Mouse (Mus musculus) brain, adult 2 months (tissue): ENCODE data around the gene Tnrc6b.

Source experiments
- DNase-seq: peaks from one replicate; pipeline ENCODE4 v3.0.0; 2011; ENCODE audit warnings: low read depth, low spot score

Tnrc6b gene

DNA sequence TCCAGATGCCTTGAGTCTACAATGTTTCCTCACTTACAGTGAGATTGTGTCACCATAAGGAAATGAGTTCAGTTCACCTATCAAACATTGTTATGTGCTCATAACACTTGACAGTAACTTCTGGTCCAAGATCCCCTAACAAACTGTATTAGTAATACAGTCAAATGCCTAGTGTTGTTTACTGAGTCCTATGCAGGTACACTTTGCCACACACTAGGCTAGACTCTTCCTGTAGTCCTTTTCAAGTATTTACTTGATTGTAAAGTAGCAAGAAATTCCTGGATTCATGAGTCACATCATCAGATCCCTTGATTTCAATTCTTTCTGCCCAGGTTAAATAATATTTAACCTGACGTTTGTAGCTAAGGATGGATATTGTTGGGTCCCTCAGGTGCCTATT, 258.3 kb downstream of the Tnrc6b start:
- no peak for DNase-seq

DNA sequence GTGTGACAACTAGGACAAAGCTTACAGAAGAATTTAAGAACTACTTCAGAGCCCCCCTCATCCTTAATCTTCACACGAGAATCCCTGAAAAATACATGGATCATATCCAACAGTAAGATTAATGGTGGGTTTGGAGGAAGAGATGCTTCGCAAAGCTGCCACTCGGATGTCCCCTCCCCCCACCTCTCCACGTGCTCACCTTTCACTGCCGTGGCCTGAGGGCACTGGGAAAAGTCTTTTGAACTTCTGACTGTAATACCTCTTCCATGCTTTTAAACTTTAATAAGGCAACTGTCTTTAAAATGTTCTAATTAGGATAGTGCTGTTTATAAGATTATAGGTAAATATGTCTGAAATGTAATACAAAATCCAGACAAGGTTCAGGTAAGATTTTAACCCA, 263.2 kb downstream of the Tnrc6b start:
- no peak for DNase-seq

- no peak for DNase-seq
Measured at GRCm38 (mm10) chr15:80975666-80976065, 264.6 kb downstream of the Tnrc6b start.

DNA sequence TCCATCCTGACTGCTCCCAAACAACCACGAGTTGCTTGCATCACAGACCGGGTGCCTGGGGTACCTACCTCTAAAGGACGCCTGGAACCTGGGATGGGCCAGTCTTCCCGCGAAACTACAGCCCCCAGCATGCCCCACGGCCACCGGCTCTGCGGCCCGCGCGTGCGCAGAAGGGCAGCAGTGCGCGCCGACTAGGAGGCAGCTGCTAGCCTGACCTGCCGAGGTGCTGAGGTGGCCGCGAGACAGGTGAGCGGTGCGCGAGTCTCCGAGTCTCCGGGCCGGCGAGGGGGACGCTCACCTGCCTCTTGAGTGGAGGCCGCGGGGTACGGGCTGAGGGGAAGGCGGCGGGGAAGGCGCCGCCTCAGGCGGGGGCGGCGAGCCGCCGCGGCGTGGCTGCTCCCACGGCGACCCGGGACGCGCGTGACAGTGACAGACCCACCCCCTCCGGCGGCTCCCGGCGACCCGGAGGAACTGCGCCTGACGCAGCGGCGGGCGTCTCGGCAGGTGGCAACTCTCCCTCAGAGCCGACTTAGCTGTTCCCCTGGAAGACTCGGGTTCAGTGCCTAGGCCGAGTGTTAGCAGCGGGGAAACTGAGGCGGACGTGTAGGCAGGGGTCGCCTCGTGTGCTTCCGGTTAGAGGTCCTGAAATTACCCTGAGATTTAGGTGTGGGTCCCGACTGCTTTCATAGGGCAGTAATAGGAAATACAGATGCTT, 266.7 kb downstream of the Tnrc6b start, which contains the start of gene Sgsm3:
Sgsm3 (plus strand) TSS at position 146 of the 715 bp plus-strand sequence.
- DNase-seq = peak; percentile 94

DNA sequence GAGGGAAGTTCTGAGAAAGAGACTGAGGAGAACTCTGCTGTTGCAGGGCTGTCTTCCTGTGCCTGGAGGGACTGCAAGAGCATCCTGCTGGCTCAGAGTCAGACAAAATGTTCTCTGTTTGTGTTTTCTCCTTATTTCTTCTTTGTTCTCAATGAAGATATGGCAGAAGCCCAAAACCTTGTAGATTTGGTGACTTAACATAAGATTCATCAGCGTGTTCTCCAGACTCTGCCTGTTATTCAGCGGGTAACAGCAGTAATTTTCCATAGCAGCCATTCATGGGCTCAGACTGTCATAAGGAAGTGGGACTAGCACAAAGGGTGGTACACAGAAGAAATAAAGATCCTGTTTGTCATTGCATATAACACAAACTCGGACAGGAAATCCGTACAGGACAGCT, 268.5 kb downstream of the Tnrc6b start:
- DNase-seq = peak; percentile 56

DNA sequence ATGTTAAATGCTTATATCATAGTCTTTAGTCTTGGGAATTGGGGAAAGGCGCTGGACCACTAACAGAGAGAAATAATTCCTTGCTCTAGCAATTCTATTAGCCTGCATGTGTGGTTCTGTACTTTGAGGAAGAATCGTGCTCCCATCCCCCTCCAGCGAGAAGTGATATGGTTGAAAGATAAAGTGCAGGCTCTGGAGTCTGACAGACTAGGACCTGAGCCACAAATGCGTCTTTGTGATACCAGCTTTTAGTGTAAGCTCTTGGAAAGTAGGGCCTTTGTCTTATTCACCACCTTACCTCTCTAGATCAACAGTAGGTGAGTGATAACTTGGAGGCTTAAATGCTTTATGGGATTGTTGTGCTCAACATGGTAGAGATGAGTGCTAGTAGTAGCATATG, 270.1 kb downstream of the Tnrc6b start:
- DNase-seq = no peak

DNA sequence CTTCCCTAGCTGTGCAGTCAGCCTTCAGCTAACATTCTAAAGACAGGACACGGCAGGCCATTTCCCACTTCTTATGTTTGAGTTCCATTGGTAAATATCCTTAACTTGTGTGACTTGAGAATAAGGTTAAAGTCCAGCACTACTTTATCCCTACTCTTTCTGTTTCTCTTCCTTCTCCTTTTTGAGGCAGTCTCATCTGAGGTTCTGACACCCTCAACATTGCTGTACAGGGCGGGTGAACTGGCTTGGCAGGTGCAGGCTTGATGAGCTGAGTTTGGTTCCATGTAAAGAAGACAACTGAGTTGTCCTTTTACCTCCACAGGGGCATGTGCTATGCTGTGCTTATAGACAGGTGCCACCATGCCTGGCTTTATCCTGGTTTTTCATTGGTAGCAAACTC, 272.2 kb downstream of the Tnrc6b start:
- no peak for DNase-seq

- no peak for DNase-seq
Measured at GRCm38 (mm10) chr15:80988331-80988730, 277.2 kb downstream of the Tnrc6b start.

- no peak for DNase-seq
Measured at GRCm38 (mm10) chr15:80989712-80990111, 278.6 kb downstream of the Tnrc6b start.
